Mouse (Mus musculus): Measurements from ENCODE around the gene Mfsd4b1.

Mfsd4b1 gene

GRCm38 (mm10) chr10:39974982-39975381 lies 50.1 kb downstream of the Mfsd4b1 start:
- in situ Hi-C loops (cut with MboI, MseI): no loop called here

GRCm38 (mm10) chr10:39967512-39967911 lies 57.6 kb downstream of the Mfsd4b1 start:
- in situ Hi-C loops (cut with MboI, MseI): no loop called here

- in situ Hi-C loops (cut with MboI, MseI): loop anchor here in 1 of 2 experiments (5.0 kb wide), 1 partner anchor 255 kb away; no protein-coding TSS in a partner anchor
These were observed 63.2 kb downstream of the Mfsd4b1 start for GRCm38 (mm10) chr10:39961906-39962305.

- in situ Hi-C loops (cut with MboI, MseI): loop anchor here in 1 of 2 experiments (5.0 kb wide), 1 partner anchor 257 kb away; no protein-coding TSS in a partner anchor
These were observed 64.6 kb downstream of the Mfsd4b1 start for GRCm38 (mm10) chr10:39960441-39960822.

GRCm38 (mm10) chr10:39959761-39960440 lies 65.2 kb downstream of the Mfsd4b1 start, which contains the start of gene Mfsd4b3:
Gene Mfsd4b3 (minus strand): TSS chr10:39960153.
- in situ Hi-C loops (cut with MboI, MseI): loop anchor here (5.0 to 10.0 kb wide), 3 partner anchors 63 to 1235 kb away; partner anchors contain the start of gene Mfsd4b4 (in 1 of the 2)

- in situ Hi-C loops (cut with MboI, MseI): loop anchor here (5.0 to 10.0 kb wide), 2 partner anchors 61 to 1237 kb away; partner anchors contain the start of gene Mfsd4b4 (in 1 of the 2)
These were observed 66.8 kb downstream of the Mfsd4b1 start for GRCm38 (mm10) chr10:39958266-39958665.

GRCm38 (mm10) chr10:39956340-39956878 lies 68.7 kb downstream of the Mfsd4b1 start:
- in situ Hi-C loops (cut with MboI, MseI): loop anchor here (5.0 to 10.0 kb wide), 2 partner anchors 59 to 1238 kb away; partner anchors contain the start of gene Mfsd4b4 (in 1 of the 2)

- in situ Hi-C loops (cut with MboI, MseI): loop anchor here (5.0 to 10.0 kb wide), 2 partner anchors 58 to 1240 kb away; partner anchors contain the start of gene Mfsd4b4 (in 1 of the 2)
These were observed 69.9 kb downstream of the Mfsd4b1 start for GRCm38 (mm10) chr10:39955163-39955562.

All from T-helper 17 cell (primary cell).